Comparison of ENCODE assay signal across 16 mouse cellular contexts in genomic region chr19:47219622-47220021, GRCm38 (mm10). TPM values are rescaled to one million over a fixed set of nuclear protein-coding genes. Genes with fewer than 3 reads are reported as not detected.
DNase-seq lines count a peak whose midpoint lies in the region; ATAC-seq lines count a peak whose summit lies in the region.
"Had no signal": no experiment of that assay in that cellular context is flagged by ENCODE, and none has a peak within 500 bp of the region (broad histone marks: within the 10 kb centered on the region; RNA-seq: fewer than 3 reads in every experiment).

No protein-coding gene starts in this region.

- peak; percentile 34; the same call in 1 of the 2 replicates for ATAC-seq in liver, embryonic 13.5 days (ENCODE audit: low read depth)
- peak; percentile 30 for ATAC-seq in megakaryocyte-erythroid progenitor cell, adult 5-6 weeks (replicated peaks; ENCODE audit: low FRiP score, low TSS enrichment, poor library complexity, severe bottlenecking)
- ATAC-seq: hindbrain, embryonic 16.5 days had no signal

- H3K9me3 ChIP-seq in liver, embryonic 13.5 days (replicated peaks), result no peaks in the 10 kb centered on the region
- H3K9me3 ChIP-seq: lung, embryonic 15.5 days had no signal

- H3K4me1 ChIP-seq in liver, embryonic 13.5 days (replicated peaks), result peaks cover 11% of the 10 kb centered on the region

- 44% methylated on average over 4 of the region's 4 CpGs for WGBS in liver, embryonic 13.5 days (ENCODE audit: insufficient replicate concordance)

- H3K9ac ChIP-seq in liver, embryonic 13.5 days, result no peak overlapping the region
- H3K9ac ChIP-seq: lung, embryonic 15.5 days had no signal

- DNase-seq in liver, embryonic 13.5 days, result no peak
- no peak for DNase-seq in liver
- DNase-seq in Muller cell, postnatal 12 days (ENCODE audit: inconsistent ontology term), result peak; percentile 69
- DNase-seq in c-Kit-positive CD71-positive TER-119-negative erythroid progenitor cells, embryonic 14.5 days (ENCODE audit: low read depth), result peak; percentile 11
- DNase-seq in left cerebral cortex, adult 9 months (ENCODE audit: low spot score in 2 of 2), result no peak
- DNase-seq in neural tube, embryonic 10.5 days (ENCODE audit: extremely low spot score, low spot score), result no peak
- no peak for DNase-seq in T-cell, adult 2 months (ENCODE audit: low spot score)
- DNase-seq: cerebellum, postnatal 25 days; gastrocnemius, adult 2 months; kidney, postnatal 10 days; thymus, adult 18-20 months had no signal

- no peak overlapping the region for H3K27ac ChIP-seq in liver, embryonic 13.5 days
- H3K27ac ChIP-seq: lung, embryonic 15.5 days had no signal

- H3K4me3 ChIP-seq in liver, embryonic 13.5 days (replicated peaks), result no peak overlapping the region
- H3K4me3 ChIP-seq: gastrocnemius, adult 2 months; lung, embryonic 15.5 days had no signal

- no peaks in the 10 kb centered on the region for H3K36me3 ChIP-seq in liver, embryonic 13.5 days
- H3K36me3 ChIP-seq: lung, embryonic 15.5 days had no signal

- no peak overlapping the region for H3K4me2 ChIP-seq in liver, embryonic 13.5 days
- H3K4me2 ChIP-seq: lung, embryonic 15.5 days had no signal

- H3K27me3 ChIP-seq in liver, embryonic 13.5 days, result no peaks in the 10 kb centered on the region
- H3K27me3 ChIP-seq: CH12.LX; lung, embryonic 15.5 days had no signal

RNA-seq across cellular contexts. Expression of gene Neurl1a, which starts 41.0 kb away (rescaled TPM):
- polyA plus RNA-seq in liver, embryonic 13.5 days (2015; fragmentation: Nextera tagmentation; extraction: Ambion mirVana), result 1.1 and 1.3 TPM in 2 replicates
- total RNA-seq in megakaryocyte-erythroid progenitor cell, adult 5-6 weeks (2014; fragmentation: Nextera tagmentation), result 0.04 TPM in 1 of 2 replicates, not detected in the other
- total RNA-seq in megakaryocyte-erythroid progenitor cell, adult 5-6 weeks (2017), result not detected in 2 replicates
- total RNA-seq: monocyte, adult 5-6 weeks had no signal

Comparison
In these comparisons a context has a peak if more than half of its experiments do, and no peak if none do; other contexts are left out.
1. DNase-seq: peak in Muller cell, postnatal 12 days (single experiment) and c-Kit-positive CD71-positive TER-119-negative erythroid progenitor cells, embryonic 14.5 days (single experiment); none in liver, embryonic 13.5 days (single experiment), liver (single experiment), left cerebral cortex, adult 9 months (0 of 2), neural tube, embryonic 10.5 days (single experiment) and T-cell, adult 2 months (single experiment).